Mouse (Mus musculus) adrenal gland, postnatal 4 days (tissue): ENCODE results near the gene Snx6. TPM values are rescaled to one million over a fixed set of nuclear protein-coding genes. Genes with fewer than 3 reads are reported as not detected.
"Not testable (repeated sequence)": the region's sequence is repeated elsewhere in the genome, so short reads cannot be mapped to it uniquely, and the experiment has no call there.

Experiments
- DNase-seq, 2 experiments: peaks; one replicate each; pipeline ENCODE4 v3.0.0; 2021 to 2022; ENCODE audit warnings: low spot score in 2 of 2, mixed read lengths in 2 of 2
- total RNA-seq, 2 experiments: library from RNA; stranded (reverse); gene quantifications; 2 replicates each; pipeline ENCODE4 v1.2.3; 2021

Snx6 gene
- total RNA-seq, 2 experiments from 2014 or later = 81.3 to 92.7 TPM

DNA sequence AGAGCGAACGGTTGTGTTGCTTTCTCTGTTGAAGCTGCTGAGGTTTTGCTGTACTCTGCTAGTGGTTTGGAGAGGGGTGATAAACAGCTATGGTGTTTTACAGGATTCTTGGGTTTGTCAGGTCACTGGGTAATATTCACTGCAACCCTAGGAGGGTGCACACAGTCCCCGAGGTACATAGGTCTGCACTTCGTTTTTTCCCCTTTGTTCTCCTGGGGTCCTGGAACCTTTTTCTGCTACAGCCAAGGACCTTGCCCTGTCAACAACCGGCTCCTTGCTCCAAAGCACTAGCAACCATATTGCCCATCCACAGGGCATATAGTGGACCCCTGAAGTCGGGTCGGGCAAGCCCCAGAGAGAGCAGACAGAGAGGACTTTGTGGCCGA is 85.0 kb downstream of the Snx6 start:
- not testable (repeated sequence) for DNase-seq

DNA sequence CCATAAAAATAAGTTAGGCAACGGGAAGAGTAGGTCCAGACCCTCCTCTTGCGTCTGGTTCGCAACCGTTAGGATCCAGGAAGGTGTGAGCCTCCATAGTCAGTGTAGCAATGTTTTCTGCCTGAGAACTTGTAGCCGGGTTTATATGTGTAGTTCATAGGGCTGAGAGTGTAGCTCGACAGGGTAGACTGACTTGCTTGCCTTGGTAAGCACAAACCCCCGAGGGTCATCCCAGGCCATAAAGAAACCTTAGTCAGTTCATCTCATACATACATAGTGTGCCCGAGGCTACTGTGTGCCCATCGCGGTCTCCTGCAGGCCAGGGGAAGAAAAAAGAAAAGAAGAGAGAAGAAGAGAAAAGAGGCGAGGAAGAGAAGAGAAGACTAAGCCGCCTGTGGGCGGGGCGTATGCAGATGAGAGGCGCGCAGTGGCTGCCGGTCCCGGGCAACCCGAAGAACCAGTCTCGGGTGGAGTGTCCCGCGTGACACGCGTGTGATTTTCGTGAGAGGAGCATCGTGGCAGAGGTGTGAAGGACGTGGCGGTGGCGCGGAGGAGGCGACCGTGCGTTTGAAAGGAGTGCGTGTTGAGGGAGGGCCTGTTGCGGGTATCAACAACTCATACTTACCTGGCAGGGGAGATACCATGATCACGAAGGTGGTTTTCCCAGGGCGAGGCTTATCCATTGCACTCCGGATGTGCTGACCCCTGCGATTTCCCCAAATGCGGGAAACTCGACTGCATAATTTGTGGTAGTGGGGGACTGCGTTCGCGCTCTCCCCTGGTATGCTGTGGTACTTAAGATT is 85.6 kb downstream of the Snx6 start:
- DNase-seq = not testable (repeated sequence)

DNA sequence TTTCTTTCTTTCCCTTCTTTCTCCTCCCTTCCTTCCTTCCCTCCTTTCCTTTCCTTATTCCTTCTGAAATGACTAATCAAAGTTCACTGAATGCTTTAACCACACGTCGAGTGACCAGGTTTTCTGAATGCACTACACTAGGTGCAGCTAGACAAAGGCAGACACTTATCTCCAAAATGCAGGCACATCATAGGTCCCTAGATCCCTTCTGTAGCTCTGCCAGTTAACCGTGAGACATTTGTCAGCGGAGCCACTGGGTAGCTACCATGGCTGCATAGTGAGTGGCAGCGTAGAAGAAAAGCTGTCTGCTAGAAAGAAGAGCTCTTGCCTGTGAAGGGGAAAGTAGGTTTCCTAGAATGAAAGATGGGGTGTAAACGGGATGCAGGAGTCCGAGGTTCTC is 96.1 kb downstream of the Snx6 start:
- no peak for DNase-seq

DNA sequence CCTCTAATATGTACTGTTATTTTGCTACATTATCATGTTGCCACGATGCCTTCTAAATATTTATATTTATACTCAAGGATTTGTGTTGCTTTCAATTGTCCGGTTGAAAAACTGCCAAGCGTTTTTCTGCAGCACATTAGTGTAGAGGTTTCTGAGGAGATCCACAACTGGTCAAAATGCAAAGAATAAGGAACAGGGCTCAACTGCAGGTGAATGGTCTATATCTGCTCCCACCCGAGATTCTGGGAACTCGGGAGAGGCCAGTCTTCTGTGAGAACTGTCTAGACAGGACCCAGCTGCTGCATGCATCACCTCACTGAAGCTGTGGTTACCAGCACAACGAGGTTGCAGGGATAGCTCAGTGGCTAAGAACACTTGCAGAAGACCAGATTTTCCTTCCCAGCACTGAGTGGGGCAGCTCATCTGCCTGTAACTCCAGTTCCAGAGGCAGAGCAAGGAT is 97.7 kb downstream of the Snx6 start:
- DNase-seq = no peak

DNA sequence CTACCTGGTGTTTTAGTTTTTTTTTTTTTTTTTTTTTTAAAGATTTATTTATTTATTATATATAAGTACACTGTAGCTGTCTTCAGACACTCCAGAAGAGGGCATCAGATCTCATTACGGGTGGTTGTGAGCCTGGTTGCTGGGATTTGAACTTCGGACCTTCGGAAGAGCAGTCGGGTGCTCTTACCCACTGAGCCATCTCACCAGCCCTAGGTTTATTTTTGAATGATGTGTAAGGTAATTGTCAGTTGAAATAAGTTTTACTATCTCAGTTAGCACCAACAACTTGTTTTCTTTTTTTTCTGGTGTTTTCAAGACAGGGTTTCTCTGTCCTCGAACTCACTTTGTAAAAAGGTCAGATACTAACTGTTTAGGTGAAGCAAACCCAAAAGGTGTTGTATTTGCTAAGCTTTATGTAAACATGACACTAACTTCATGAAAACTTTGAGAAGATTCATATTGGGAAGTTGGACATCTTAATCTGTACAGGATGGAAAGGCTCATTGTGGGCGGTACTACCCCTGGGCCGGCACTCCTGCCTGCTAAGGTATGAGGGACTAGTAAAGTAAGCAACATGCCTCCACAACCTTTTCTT is 98.4 kb downstream of the Snx6 start:
- DNase-seq = no peak

Other genes with a start within 250 kb of the Snx6 start
- 100 to 1,000 TPM in 1 of 2 experiments, 10 to 100 TPM in 1; 89.4 to 101 TPM for gene Sptssa, start 139.1 kb downstream of the Snx6 start, total RNA-seq
- 10 to 100 TPM; 36.9 to 37.8 TPM for gene Eapp, start 99.8 kb downstream of the Snx6 start, total RNA-seq
- 100 to 1,000 TPM; 172 to 180 TPM for gene Cfl2, start 67.2 kb upstream of the Snx6 start, total RNA-seq
- not detected for gene Gm20403, start 190.8 kb upstream of the Snx6 start, total RNA-seq
- gene Baz1a, start 218.6 kb upstream of the Snx6 start, total RNA-seq = 10 to 100 TPM; 16.4 to 21.4 TPM